Mouse (Mus musculus) CH12.LX (cell line): ENCODE measurements around the gene Pop7.

Experiments used
- CTCF ChIP-seq, 2 experiments: IDR thresholded peaks in 1 of 2; conservative IDR thresholded peaks in 1 of 2; 2 replicates each; pipeline ENCODE4 v1.5.1; 2011 to 2012; ENCODE audit warnings: low read depth in 2 of 2, low read length in 2 of 2, improper control_type of control experiment in 1 of 2, inconsistent platforms in 1 of 2, mild to moderate bottlenecking in 1 of 2, moderate library complexity in 1 of 2
- EP300 ChIP-seq: IDR thresholded peaks from 2 replicates; pipeline ENCODE4 v1.6.1; 2011; ENCODE audit warnings: low read length, improper control_type of control experiment
- JUND ChIP-seq: conservative IDR thresholded peaks from 2 replicates; pipeline ENCODE4 v1.6.1; 2011; ENCODE audit warnings: low read depth, low read length, improper control_type of control experiment
- KAT2A ChIP-seq: IDR thresholded peaks from 2 replicates; pipeline ENCODE4 v1.6.1; 2012; ENCODE audit warnings: low read length, improper control_type of control experiment, inconsistent platforms; ENCODE audit not compliant: insufficient replicate concordance
- MAFK ChIP-seq: IDR thresholded peaks from 2 replicates; pipeline ENCODE4 v1.6.1; 2011; ENCODE audit warnings: low read length, improper control_type of control experiment; ENCODE audit not compliant: insufficient replicate concordance
- NRF1 ChIP-seq: IDR thresholded peaks from 2 replicates; pipeline ENCODE4 v1.6.1; 2014; ENCODE audit warnings: low read depth, mild to moderate bottlenecking, inconsistent platforms, low read length, improper control_type of control experiment, moderate library complexity
- POLR2A ChIP-seq: IDR thresholded peaks from 2 replicates; pipeline ENCODE4 v1.6.1; 2011; ENCODE audit warnings: low read depth, mild to moderate bottlenecking, improper control_type of control experiment, low read length
- RCOR1 ChIP-seq: conservative IDR thresholded peaks from 2 replicates; pipeline ENCODE4 v1.6.1; 2012; ENCODE audit warnings: low read depth, mild to moderate bottlenecking, inconsistent platforms, low read length, improper control_type of control experiment
- SMC3 ChIP-seq: IDR thresholded peaks from 2 replicates; pipeline ENCODE4 v1.6.1; 2011; ENCODE audit warnings: low read depth, low read length, improper control_type of control experiment
- UBTF ChIP-seq: IDR thresholded peaks from 2 replicates; pipeline ENCODE4 v1.6.1; 2012; ENCODE audit warnings: low read depth, mild to moderate bottlenecking, inconsistent platforms, low read length, improper control_type of control experiment, moderate library complexity

DNA sequence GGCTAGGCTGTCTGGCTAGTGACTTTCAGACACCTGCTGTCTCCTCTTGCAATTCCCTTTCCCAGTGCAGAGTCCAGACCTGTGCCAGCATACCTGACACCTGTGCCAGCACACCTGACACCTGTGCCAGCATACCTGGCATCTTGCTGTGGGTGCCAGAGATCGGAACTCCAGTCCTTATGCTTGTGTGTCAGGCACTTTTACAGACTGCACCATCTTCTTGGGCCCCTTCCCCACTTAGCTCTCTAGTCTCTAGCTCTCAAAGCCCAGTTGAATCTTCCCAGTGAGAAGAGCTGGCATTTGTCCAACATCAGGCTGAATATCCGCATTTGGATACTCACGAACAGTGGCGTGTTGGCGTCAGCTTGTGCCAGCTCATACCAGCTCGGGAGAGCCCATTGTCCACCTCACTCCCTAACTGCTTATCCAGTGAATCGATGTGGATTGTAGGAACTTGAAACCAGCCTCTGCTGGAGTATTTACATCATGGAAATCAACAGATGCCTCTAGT, 37.0 kb upstream of the Pop7 start:
- TF ChIP-seq CTCF (conservative IDR thresholded peaks at IDR 0.05 in 1 of 2, IDR thresholded peaks at IDR 0.05 in 1 of 2; ENCODE audit: low read depth in 2 of 2, low read length in 2 of 2) (no peak), SMC3 (no peak), MAFK (no peak), POLR2A (no peak), JUND (no peak), EP300 (no peak), RCOR1 (no peak), KAT2A (no peak), NRF1 (no peak), UBTF (no peak)
